Mouse (Mus musculus) megakaryocyte, embryonic 14.5 days (primary cell): ENCODE measurements at regions not wholly inside any gene's neighbourhood (a gene's known extent, or its start where the extent isn't known, plus 50 kb on each side); places are given as distances from the start of the nearest gene placed in this dataset.

Source experiments
- FLI1 ChIP-seq: IDR thresholded peaks from 2 replicates; pipeline ENCODE4 v1.6.1; 2012; ENCODE audit warnings: low read length, inconsistent platforms, mixed read lengths
- GATA1 ChIP-seq: IDR thresholded peaks from 3 replicates; pipeline ENCODE4 v1.6.1; 2012; ENCODE audit warnings: mixed read lengths, low read length, inconsistent platforms, borderline replicate concordance

DNA sequence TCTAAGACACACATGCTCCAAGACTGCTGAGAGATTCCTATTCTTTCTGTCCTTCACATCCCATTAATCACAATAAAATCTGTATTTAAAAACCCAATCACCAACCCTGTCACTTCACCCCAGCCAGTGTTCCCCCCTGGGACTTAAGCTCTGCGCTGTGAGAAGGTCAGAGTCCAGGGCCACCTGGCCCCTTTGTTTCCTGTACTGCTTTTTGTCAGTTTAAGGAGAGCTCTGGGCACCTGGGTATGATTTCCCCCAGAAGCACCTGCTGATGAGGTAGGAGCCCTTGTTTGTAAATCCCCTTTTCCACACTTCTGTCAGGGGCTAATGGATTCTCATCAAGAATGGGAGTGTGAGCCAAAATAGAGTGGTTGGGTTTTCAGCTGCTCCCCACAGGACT lies 319.7 kb upstream of the Pik3r1 start:
- TF ChIP-seq GATA1 (no peak), FLI1 (no peak)
